Mouse (Mus musculus) CH12.LX (cell line): ENCODE data around the gene Ebf1. TPM values are rescaled to one million over a fixed set of nuclear protein-coding genes. Genes with fewer than 3 reads are reported as not detected.

Experiments
- DNase-seq: peaks from one replicate; pipeline ENCODE4 v3.0.0-alpha.2; 2013; ENCODE audit errors: extremely low read depth
- H3K27ac ChIP-seq: 2 replicates; pipeline ENCODE4 v1.5.1; 2012; ENCODE audit warnings: low read depth, mild to moderate bottlenecking, control low read depth, moderate library complexity; ENCODE audit not compliant: insufficient read depth
- H3K27me3 ChIP-seq: replicated peaks from 2 replicates; pipeline ENCODE3; 2012; ENCODE audit warnings: inconsistent platforms
- H3K36me3 ChIP-seq, 2 experiments: replicated peaks in 1 of 2; 2 replicates each; pipeline versions ENCODE3 to v1.6.1; 2012; ENCODE audit warnings: inconsistent platforms in 1 of 2, low read length in 1 of 2, mild to moderate bottlenecking in 1 of 2, mixed read lengths in 1 of 2, moderate library complexity in 1 of 2; ENCODE audit not compliant: control insufficient read depth in 1 of 2, insufficient read depth in 1 of 2
- H3K4me1 ChIP-seq, 2 experiments: 2 replicates each; pipeline ENCODE4 v1.6.1; 2012; ENCODE audit warnings: inconsistent platforms in 1 of 2, moderate library complexity in 1 of 2; ENCODE audit not compliant: insufficient read depth in 2 of 2, control insufficient read depth in 1 of 2
- H3K4me2 ChIP-seq: 2 replicates; pipeline ENCODE4 v1.6.1; 2012; ENCODE audit warnings: low read depth, mild to moderate bottlenecking, control low read depth; ENCODE audit not compliant: poor library complexity, insufficient read depth, severe bottlenecking
- H3K4me3 ChIP-seq, 3 experiments: fragments of 150-350 bp in 1 of 3; sonication (generic) in 1 of 3; replicated peaks in 1 of 3; 2 replicates each; pipeline versions ENCODE3 to v1.5.1; 2011 to 2012; ENCODE audit warnings: low read depth in 2 of 3, low read length in 2 of 3, mild to moderate bottlenecking in 2 of 3, moderate library complexity in 2 of 3, control low read depth in 1 of 3, improper control_type of control experiment in 1 of 3, inconsistent platforms in 1 of 3, mixed read lengths in 1 of 3; ENCODE audit not compliant: poor library complexity in 1 of 3
- H3K79me2 ChIP-seq: replicated peaks from 2 replicates; pipeline ENCODE4 v1.6.1; 2012; ENCODE audit warnings: mild to moderate bottlenecking, moderate library complexity; ENCODE audit not compliant: control insufficient read depth, poor library complexity, insufficient read depth, severe bottlenecking; ENCODE audit errors: extremely low read depth
- H3K9ac ChIP-seq: 2 replicates; pipeline ENCODE4 v1.6.1; 2012; ENCODE audit warnings: low read depth, mild to moderate bottlenecking, control low read depth, moderate library complexity; ENCODE audit not compliant: insufficient read depth
- H3K9me3 ChIP-seq: replicated peaks from 2 replicates; pipeline ENCODE3; 2012; ENCODE audit warnings: low read length, inconsistent platforms, mixed read lengths
- CHD1 ChIP-seq: IDR thresholded peaks from 2 replicates; pipeline ENCODE4 v1.6.1; 2012; ENCODE audit warnings: low read depth, low read length, improper control_type of control experiment, inconsistent platforms
- ELF1 ChIP-seq: IDR thresholded peaks from 2 replicates; pipeline ENCODE4 v1.6.1; 2014; ENCODE audit warnings: low read depth, mild to moderate bottlenecking, inconsistent platforms, low read length, improper control_type of control experiment
- IRF4 ChIP-seq: IDR thresholded peaks from 2 replicates; pipeline ENCODE4 v1.6.1; 2014; ENCODE audit warnings: low read depth, mild to moderate bottlenecking, inconsistent platforms, low read length, improper control_type of control experiment
- JUND ChIP-seq: conservative IDR thresholded peaks from 2 replicates; pipeline ENCODE4 v1.6.1; 2011; ENCODE audit warnings: low read depth, low read length, improper control_type of control experiment
- KAT2A ChIP-seq: IDR thresholded peaks from 2 replicates; pipeline ENCODE4 v1.6.1; 2012; ENCODE audit warnings: low read length, improper control_type of control experiment, inconsistent platforms; ENCODE audit not compliant: insufficient replicate concordance
- MAX ChIP-seq: IDR thresholded peaks from 2 replicates; pipeline ENCODE4 v1.6.1; 2011; ENCODE audit warnings: low read length, improper control_type of control experiment
- MEF2A ChIP-seq: IDR thresholded peaks from 2 replicates; pipeline ENCODE4 v1.6.1; 2014; ENCODE audit warnings: low read depth, mild to moderate bottlenecking, inconsistent platforms, low read length, improper control_type of control experiment, borderline replicate concordance
- MXI1 ChIP-seq: IDR thresholded peaks from 2 replicates; pipeline ENCODE4 v1.6.1; 2011; ENCODE audit warnings: mild to moderate bottlenecking, low read depth, low read length, improper control_type of control experiment
- MYC ChIP-seq: IDR thresholded peaks from 2 replicates; pipeline ENCODE4 v1.6.1; 2011; ENCODE audit warnings: low read depth, mild to moderate bottlenecking, improper control_type of control experiment, low read length
- PAX5 ChIP-seq: IDR thresholded peaks from 2 replicates; pipeline ENCODE4 v1.6.1; 2012; ENCODE audit warnings: low read length, inconsistent platforms, mixed read lengths
- POLR2A ChIP-seq: IDR thresholded peaks from 2 replicates; pipeline ENCODE4 v1.6.1; 2011; ENCODE audit warnings: low read depth, mild to moderate bottlenecking, improper control_type of control experiment, low read length
- SIN3A ChIP-seq: IDR thresholded peaks from 2 replicates; pipeline ENCODE4 v1.6.1; 2012; ENCODE audit warnings: low read length, improper control_type of control experiment, inconsistent platforms
- SMC3 ChIP-seq: IDR thresholded peaks from 2 replicates; pipeline ENCODE4 v1.6.1; 2011; ENCODE audit warnings: low read depth, low read length, improper control_type of control experiment
- USF1 ChIP-seq: IDR thresholded peaks from 2 replicates; pipeline ENCODE4 v1.6.1; 2014; ENCODE audit warnings: low read depth, mild to moderate bottlenecking, inconsistent platforms, low read length, improper control_type of control experiment
- ZC3H11A ChIP-seq: IDR thresholded peaks from 2 replicates; pipeline ENCODE4 v1.6.1; 2012; ENCODE audit warnings: low read depth, mild to moderate bottlenecking, inconsistent platforms, low read length, improper control_type of control experiment
- ZMIZ1 ChIP-seq: IDR thresholded peaks from 2 replicates; pipeline ENCODE4 v1.6.1; 2012; ENCODE audit warnings: low read depth, mild to moderate bottlenecking, inconsistent platforms, low read length, improper control_type of control experiment
- dilution Hi-C: fragments of 300-500 bp; cut with MboI; formaldehyde crosslinking; loops from 2 replicates; pipeline ENCODE4 v1.14.3; 2020; ENCODE audit warnings: low sequenced_read_pairs; ENCODE audit not compliant: extremely low pct_unique_long_range_greater_than_20kb, extremely low pct_ligation_motif_present
- in situ Hi-C: fragments of 300-500 bp; cut with MboI; formaldehyde crosslinking; loops from 3 replicates; pipeline ENCODE4 v1.14.3; 2019; ENCODE audit warnings: low sequenced_read_pairs, low pct_ligation_motif_present, low pct_unique_long_range_greater_than_20kb, mixed read lengths
- polyA plus RNA-seq: library from polyadenylated mRNA; unstranded; fragments of >175 nt; gene quantifications from 2 replicates; pipeline ENCODE4 v1.2.1, GENCODE M21; 2012; ENCODE audit warnings: low read depth; ENCODE audit not compliant: insufficient read length
- total RNA-seq, 2 experiments: library from RNA; depleted of rRNA; stranded (reverse); fragments of 300-350 nt in 1 of 2; fragments of >200 nt in 1 of 2; gene quantifications; 2 replicates each; pipeline ENCODE4 v1.2.3; 2012 to 2014

Ebf1 gene
- total and polyA plus RNA-seq, 3 experiments, result 37.8 to 60.7 (median 42.8) TPM

GRCm38 (mm10) chr11:44619887-44620693 is 3.0 kb downstream of the Ebf1 start (continued):
- TF ChIP-seq MXI1 (peak; percentile 85), POLR2A (no peak)

- TF ChIP-seq IRF4 (no peak), SMC3 (no peak), ZMIZ1 (no peak), MEF2A (no peak), JUND (no peak), MYC (no peak), ELF1 (0 out of 2 replicates have a peak, but pooled peaks have one; percentile 30), SIN3A (0 out of 2 replicates have a peak, but pooled peaks have one; percentile 30), PAX5 (no peak), KAT2A (no peak), USF1 (no peak), ZC3H11A (no peak), MAX (no peak), MXI1 (no peak; the same call in 1 of the 2 replicates)
- DNase-seq, result no peak
- H3K36me3 ChIP-seq, result peaks cover 0 to 15% of the 10 kb centered on the region in 2 experiments
- H3K79me2 ChIP-seq, result peaks cover 60% of the 10 kb centered on the region
- dilution Hi-C loops, result no loop called here
- H3K27me3 ChIP-seq, result no peaks in the 10 kb centered on the region
- H3K9ac ChIP-seq, result peak overlapping the region; percentile 70
- peak overlapping the region; percentile 39; the same call in 1 of the 2 replicates for H3K27ac ChIP-seq
- peak overlapping the region; percentile 36 to 86 (median 67) for H3K4me3 ChIP-seq
- H3K4me1 ChIP-seq, result peaks cover 0 to 27% of the 10 kb centered on the region in 2 experiments; a peak in 2 of 4 replicates
- peak overlapping the region; percentile 78 for H3K4me2 ChIP-seq
- H3K9me3 ChIP-seq, result no peaks in the 10 kb centered on the region
- in situ Hi-C loops, result no loop called here
Observed at GRCm38 (mm10) chr11:44620694-44621446, 3.8 kb downstream of the Ebf1 start.

- TF ChIP-seq CHD1, result no peak
- TF ChIP-seq MEF2A, result 0 out of 2 replicates have a peak, but pooled peaks have one; percentile 6
- TF ChIP-seq, all 38 proteins: peak for 1
- dilution Hi-C loops, result no loop called here
Observed at GRCm38 (mm10) chr11:44621615-44622014, 4.5 kb downstream of the Ebf1 start.

More at GRCm38 (mm10) chr11:44621615-44622014, 4.5 kb downstream of the Ebf1 start:
- Histone ChIP-seq H3K9ac (peak overlapping the region; percentile 70), H3K4me1 (peaks cover 0 to 29% of the 10 kb centered on the region in 2 experiments; a peak in 2 of 4 replicates), H3K4me2 (peak overlapping the region; percentile 78), H3K36me3 (peaks cover 0 to 19% of the 10 kb centered on the region in 2 experiments), H3K27me3 (no peaks in the 10 kb centered on the region), H3K79me2 (peaks cover 59% of the 10 kb centered on the region), H3K4me3 (peak overlapping the region; percentile 36 to 86 (median 67)), H3K27ac (peak overlapping the region; percentile 54), H3K9me3 (no peaks in the 10 kb centered on the region)
- no peak for DNase-seq
- in situ Hi-C loops, result no loop called here
